29 mouse cellular contexts compared by ENCODE assay signal in the genomic region with DNA sequence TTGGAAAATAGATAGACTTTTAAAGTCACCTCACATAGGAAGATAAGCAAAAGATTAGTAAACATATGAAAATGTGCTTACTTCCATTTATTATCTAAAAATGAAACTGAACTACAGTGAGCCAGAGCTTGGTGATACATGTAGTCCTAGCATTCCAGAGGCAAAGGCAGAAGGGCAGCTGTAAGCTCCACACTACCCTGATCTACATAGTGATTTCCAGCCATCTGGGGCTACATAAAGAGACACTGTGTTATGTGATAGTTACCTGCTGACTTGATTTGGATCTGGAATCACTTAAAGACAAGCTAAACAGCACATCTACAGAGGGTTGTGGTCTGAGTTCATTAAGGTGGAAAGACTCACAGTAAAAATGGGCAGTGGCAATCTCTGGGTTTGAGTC. TPM values are rescaled to one million over a fixed set of nuclear protein-coding genes. Genes with fewer than 3 reads are reported as not detected.
DNase-seq lines count a peak whose midpoint lies in the region; ATAC-seq and TF ChIP-seq lines count a peak whose summit lies in the region.
"Had no signal": no experiment of that assay in that cellular context is flagged by ENCODE, and none has a peak within 500 bp of the region (broad histone marks: within the 10 kb centered on the region; RNA-seq: fewer than 3 reads in every experiment).

No protein-coding gene starts in this region.

- DNase-seq in forebrain, embryonic 14.5 days (ENCODE audit: low spot score) = no peak
- DNase-seq in forebrain, embryonic 11.5 days (ENCODE audit: low spot score) = no peak
- peak; percentile 18 for DNase-seq in kidney, adult 2 months
- DNase-seq in thymus, adult 2 months = peak; percentile 2
- DNase-seq in thymus, postnatal 0 days (ENCODE audit: low spot score) = no peak
- DNase-seq in hindbrain, embryonic 11.5 days (ENCODE audit: low spot score) = no peak
- DNase-seq: adrenal gland, adult 8-10 months; B cell, adult 2 months; cerebellum, adult 8-10 months; cerebellum, postnatal 25 days; gastrocnemius, adult 2 months; kidney, adult 18-20 months; kidney, postnatal 4 days; liver, embryonic 13.5 days; lung, adult 18-20 months; lung, postnatal 10 days; right cerebral cortex, postnatal 4 days; thymus, adult 18-20 months; thymus, postnatal 4 days had no signal

- no peak for TF ChIP-seq POLR2A in kidney, adult 2 months (IDR thresholded peaks at IDR 0.05; ENCODE audit: low read depth, low read length)
- no peak for TF ChIP-seq POLR2A in thymus, adult 2 months (IDR thresholded peaks at IDR 0.05; ENCODE audit: control insufficient read depth, extremely low read depth, insufficient read depth, low read length, poor library complexity)

- H3K4me2 ChIP-seq in forebrain, embryonic 14.5 days (ENCODE audit: low read length) = no peak overlapping the region
- no peak overlapping the region for H3K4me2 ChIP-seq in forebrain, embryonic 11.5 days (ENCODE audit: low read depth, low read length, severe bottlenecking)
- no peak overlapping the region for H3K4me2 ChIP-seq in kidney, embryonic 14.5 days (replicated peaks; ENCODE audit: low read depth, low read length)
- no peak overlapping the region for H3K4me2 ChIP-seq in hindbrain, embryonic 11.5 days (replicated peaks; ENCODE audit: low read depth, low read length)
- H3K4me2 ChIP-seq: embryonic facial prominence, embryonic 12.5 days; heart, embryonic 12.5 days; limb, embryonic 13.5 days; liver, embryonic 13.5 days; midbrain, embryonic 15.5 days; neural tube, embryonic 12.5 days had no signal

- no peak overlapping the region for H3K27ac ChIP-seq in forebrain, embryonic 14.5 days (ENCODE audit: low read depth, low read length)
- no peak overlapping the region for H3K27ac ChIP-seq in forebrain, embryonic 11.5 days (ENCODE audit: low read depth, low read length)
- H3K27ac ChIP-seq in kidney, adult 2 months (ENCODE audit: insufficient read depth, low read depth, low read length) = no peak overlapping the region
- H3K27ac ChIP-seq in kidney, embryonic 14.5 days (ENCODE audit: low read depth, low read length) = no peak overlapping the region
- no peak overlapping the region for H3K27ac ChIP-seq in thymus, adult 2 months (ENCODE audit: control insufficient read depth, insufficient read depth, low read length)
- H3K27ac ChIP-seq in hindbrain, embryonic 11.5 days (ENCODE audit: low read depth, low read length) = no peak overlapping the region
- H3K27ac ChIP-seq: embryonic facial prominence, embryonic 12.5 days; gastrocnemius, adult 2 months; hindbrain, embryonic 10.5 days; kidney, postnatal 0 days; limb, embryonic 13.5 days; liver, embryonic 13.5 days; midbrain, embryonic 15.5 days; neural tube, embryonic 12.5 days; stomach, postnatal 0 days had no signal

- no peaks in the 10 kb centered on the region for H3K4me1 ChIP-seq in forebrain, embryonic 14.5 days (ENCODE audit: control insufficient read depth, insufficient read depth, low read length)
- no peaks in the 10 kb centered on the region for H3K4me1 ChIP-seq in forebrain, embryonic 11.5 days (replicated peaks; ENCODE audit: control insufficient read depth, insufficient read depth, low read length)
- H3K4me1 ChIP-seq in kidney, adult 2 months (ENCODE audit: control insufficient read depth, insufficient read depth, low read length) = no peaks in the 10 kb centered on the region
- no peaks in the 10 kb centered on the region for H3K4me1 ChIP-seq in kidney, embryonic 14.5 days (ENCODE audit: control insufficient read depth, insufficient read depth, low read length)
- no peaks in the 10 kb centered on the region for H3K4me1 ChIP-seq in thymus, adult 2 months (replicated peaks; ENCODE audit: control insufficient read depth, insufficient read depth, low read length)
- no peaks in the 10 kb centered on the region for H3K4me1 ChIP-seq in hindbrain, embryonic 11.5 days (replicated peaks; ENCODE audit: control insufficient read depth, insufficient read depth, low read length)
- H3K4me1 ChIP-seq: embryonic facial prominence, embryonic 12.5 days; heart, embryonic 12.5 days; hindbrain, embryonic 10.5 days; limb, embryonic 13.5 days; liver, embryonic 13.5 days; midbrain, embryonic 15.5 days; neural tube, embryonic 12.5 days had no signal

- H3K4me3 ChIP-seq in forebrain, embryonic 14.5 days (ENCODE audit: low read depth, low read length) = no peak overlapping the region
- H3K4me3 ChIP-seq in forebrain, embryonic 11.5 days (ENCODE audit: low read depth, low read length) = no peak overlapping the region
- no peak overlapping the region for H3K4me3 ChIP-seq in kidney, adult 2 months (ENCODE audit: insufficient read depth, low read depth, low read length)
- H3K4me3 ChIP-seq in kidney, embryonic 14.5 days (ENCODE audit: low read length) = no peak overlapping the region
- no peak overlapping the region for H3K4me3 ChIP-seq in thymus, adult 2 months (ENCODE audit: control insufficient read depth, insufficient read depth, low read length)
- H3K4me3 ChIP-seq in hindbrain, embryonic 11.5 days (ENCODE audit: low read depth, low read length) = no peak overlapping the region
- H3K4me3 ChIP-seq: embryonic facial prominence, embryonic 12.5 days; gastrocnemius, adult 2 months; heart, embryonic 12.5 days; hindbrain, embryonic 10.5 days; limb, embryonic 13.5 days; liver, embryonic 13.5 days; midbrain, embryonic 15.5 days; neural tube, embryonic 12.5 days had no signal

- 0 out of 2 replicates have a peak, but pooled peaks have one; percentile 27 for ATAC-seq in forebrain, embryonic 14.5 days
- no peak for ATAC-seq in forebrain, embryonic 11.5 days (replicated peaks; ENCODE audit: low FRiP score)
- no peak for ATAC-seq in kidney, embryonic 14.5 days (ENCODE audit: low FRiP score, low TSS enrichment)
- ATAC-seq in hindbrain, embryonic 11.5 days (ENCODE audit: low FRiP score) = no peak
- ATAC-seq: hindbrain, embryonic 16.5 days; midbrain, embryonic 15.5 days had no signal

- no peak overlapping the region for H3K9ac ChIP-seq in forebrain, embryonic 14.5 days (ENCODE audit: low read length)
- H3K9ac ChIP-seq in forebrain, embryonic 11.5 days (ENCODE audit: low read length) = no peak overlapping the region
- H3K9ac ChIP-seq in kidney, embryonic 14.5 days (ENCODE audit: low read depth, low read length) = no peak overlapping the region
- H3K9ac ChIP-seq in hindbrain, embryonic 11.5 days (ENCODE audit: low read depth, low read length) = no peak overlapping the region
- H3K9ac ChIP-seq: embryonic facial prominence, embryonic 12.5 days; heart, embryonic 12.5 days; limb, embryonic 13.5 days; liver, embryonic 13.5 days; midbrain, embryonic 15.5 days; neural tube, embryonic 12.5 days had no signal

- H3K9me3 ChIP-seq in forebrain, embryonic 14.5 days (replicated peaks; ENCODE audit: control insufficient read depth, low read length) = no peaks in the 10 kb centered on the region
- no peaks in the 10 kb centered on the region for H3K9me3 ChIP-seq in forebrain, embryonic 11.5 days (ENCODE audit: control insufficient read depth, low read length)
- H3K9me3 ChIP-seq in kidney, embryonic 14.5 days (ENCODE audit: control insufficient read depth, low read length) = no peaks in the 10 kb centered on the region
- no peaks in the 10 kb centered on the region for H3K9me3 ChIP-seq in hindbrain, embryonic 11.5 days (ENCODE audit: control insufficient read depth, low read length)
- H3K9me3 ChIP-seq: embryonic facial prominence, embryonic 12.5 days; heart, embryonic 12.5 days; limb, embryonic 13.5 days; liver, embryonic 13.5 days; midbrain, embryonic 15.5 days; neural tube, embryonic 12.5 days had no signal

- no peaks in the 10 kb centered on the region for H3K27me3 ChIP-seq in forebrain, embryonic 14.5 days (replicated peaks; ENCODE audit: control insufficient read depth, insufficient read depth, low read length)
- H3K27me3 ChIP-seq in forebrain, embryonic 11.5 days (ENCODE audit: control insufficient read depth, insufficient read depth, low read length) = no peaks in the 10 kb centered on the region
- peaks cover 1% of the 10 kb centered on the region; the same call in 1 of the 2 replicates for H3K27me3 ChIP-seq in kidney, adult 2 months (replicated peaks; ENCODE audit: control insufficient read depth, insufficient read depth, low read length)
- no peaks in the 10 kb centered on the region for H3K27me3 ChIP-seq in kidney, embryonic 14.5 days (ENCODE audit: control insufficient read depth, insufficient read depth, low read length)
- no peaks in the 10 kb centered on the region for H3K27me3 ChIP-seq in thymus, adult 2 months (ENCODE audit: control insufficient read depth, insufficient read depth, low read length)
- no peaks in the 10 kb centered on the region for H3K27me3 ChIP-seq in hindbrain, embryonic 11.5 days (ENCODE audit: control insufficient read depth, insufficient read depth, low read length)
- H3K27me3 ChIP-seq: embryonic facial prominence, embryonic 12.5 days; heart, embryonic 12.5 days; limb, embryonic 13.5 days; liver, embryonic 13.5 days; midbrain, embryonic 15.5 days; neural tube, embryonic 12.5 days had no signal

- TF ChIP-seq CTCF in kidney, adult 2 months (conservative IDR thresholded peaks at IDR 0.05; ENCODE audit: insufficient read depth, insufficient read length, low read depth, low read length) = no peak
- no peak for TF ChIP-seq CTCF in thymus, adult 2 months (IDR thresholded peaks at IDR 0.05; ENCODE audit: borderline replicate concordance, control insufficient read depth, extremely low read depth, insufficient read depth, low read length, poor library complexity)

- H3K36me3 ChIP-seq in forebrain, embryonic 14.5 days (ENCODE audit: control insufficient read depth, insufficient read depth, low read length) = no peaks in the 10 kb centered on the region
- H3K36me3 ChIP-seq in forebrain, embryonic 11.5 days (ENCODE audit: control insufficient read depth, insufficient read depth, low read length) = no peaks in the 10 kb centered on the region
- no peaks in the 10 kb centered on the region for H3K36me3 ChIP-seq in kidney, adult 2 months (ENCODE audit: control insufficient read depth, insufficient read depth, low read length)
- H3K36me3 ChIP-seq in kidney, embryonic 14.5 days (ENCODE audit: control insufficient read depth, insufficient read depth, low read length) = no peaks in the 10 kb centered on the region
- H3K36me3 ChIP-seq in thymus, adult 2 months (ENCODE audit: control insufficient read depth, insufficient read depth, low read length) = no peaks in the 10 kb centered on the region
- no peaks in the 10 kb centered on the region for H3K36me3 ChIP-seq in hindbrain, embryonic 11.5 days (ENCODE audit: control insufficient read depth, insufficient read depth, low read length)
- H3K36me3 ChIP-seq: embryonic facial prominence, embryonic 12.5 days; heart, embryonic 12.5 days; hindbrain, embryonic 10.5 days; limb, embryonic 13.5 days; liver, embryonic 13.5 days; midbrain, embryonic 15.5 days; neural tube, embryonic 12.5 days had no signal

RNA-seq across cellular contexts. Expression of a gene that starts 45.1 kb away (rescaled TPM):
- polyA plus RNA-seq in forebrain, embryonic 14.5 days (2014; fragmentation: Nextera tagmentation; extraction: Ambion mirVana) = 56.0 and 63.5 TPM in 2 replicates
- 59.8 and 65.3 TPM in 2 replicates for polyA plus RNA-seq in forebrain, embryonic 11.5 days (2014; fragmentation: Nextera tagmentation; extraction: Ambion mirVana)
- 4.5 and 4.9 TPM in 2 replicates for polyA plus RNA-seq in kidney, adult 2 months (2012; rRNA removed)
- 35.0 and 42.8 TPM in 2 replicates for polyA plus RNA-seq in kidney, embryonic 14.5 days (2014; fragmentation: Nextera tagmentation; extraction: Ambion mirVana)
- 5.3 and 7.0 TPM in 2 replicates for polyA plus RNA-seq in thymus, adult 2 months (2012; rRNA removed)
- 21.8 and 23.6 TPM in 2 replicates for polyA plus RNA-seq in thymus, postnatal 0 days (2015; fragmentation: Nextera tagmentation; extraction: Ambion mirVana)
- polyA plus RNA-seq in hindbrain, embryonic 11.5 days (2014; fragmentation: Nextera tagmentation; extraction: Ambion mirVana) = 71.2 and 77.3 TPM in 2 replicates

Comparison
In these comparisons a context has a peak if more than half of its experiments do, and no peak if none do; other contexts are left out.
1. DNase-seq: peak in kidney, adult 2 months (single experiment) and thymus, adult 2 months (single experiment); none in forebrain, embryonic 14.5 days (single experiment), forebrain, embryonic 11.5 days (single experiment), thymus, postnatal 0 days (single experiment) and hindbrain, embryonic 11.5 days (single experiment).